Mouse (Mus musculus) 3T3-L1 (cell line): Measurements from ENCODE around the gene Mtcl1.

Experiments
- DNase-seq: peaks from one replicate; pipeline ENCODE4 v3.0.0-alpha.2; 2015; ENCODE audit warnings: low read depth, low spot score

Gene Mtcl1

DNA sequence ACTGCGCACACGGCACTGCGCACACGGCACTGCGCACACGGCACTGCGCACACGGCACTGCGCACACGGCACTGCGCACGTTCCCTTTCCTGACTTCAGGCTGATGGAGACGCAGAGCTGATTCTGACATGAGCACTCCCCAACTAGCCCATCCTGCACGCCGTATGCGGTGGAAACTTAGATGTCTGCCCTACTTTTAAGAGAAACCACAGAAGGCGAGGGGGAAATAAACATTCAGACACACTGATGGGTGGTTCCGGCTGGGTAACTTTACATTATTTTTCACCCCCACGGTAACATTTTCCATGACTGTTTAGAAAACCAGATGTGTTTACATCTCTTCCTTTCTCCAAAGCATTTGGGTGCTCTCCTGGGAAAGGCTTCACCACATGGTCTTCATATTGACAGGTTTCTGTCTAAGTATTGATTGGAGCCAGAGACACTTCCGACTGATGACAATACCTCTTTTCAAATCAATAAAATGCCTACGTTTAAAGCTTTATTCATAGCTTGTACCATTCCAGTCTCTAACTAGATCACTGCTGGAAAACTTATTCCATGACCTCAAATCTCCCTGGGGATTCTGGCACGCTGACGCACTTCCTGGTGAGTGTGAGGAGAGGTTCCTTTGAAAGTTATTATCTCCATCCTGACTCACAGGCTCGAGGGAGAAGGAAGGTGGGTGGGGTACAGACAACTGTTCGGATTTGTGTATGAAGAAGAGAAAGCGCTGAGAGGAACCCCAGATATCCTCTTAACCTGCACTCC is 84.8 kb downstream of the Mtcl1 start:
- peak; percentile 93 for DNase-seq

DNA sequence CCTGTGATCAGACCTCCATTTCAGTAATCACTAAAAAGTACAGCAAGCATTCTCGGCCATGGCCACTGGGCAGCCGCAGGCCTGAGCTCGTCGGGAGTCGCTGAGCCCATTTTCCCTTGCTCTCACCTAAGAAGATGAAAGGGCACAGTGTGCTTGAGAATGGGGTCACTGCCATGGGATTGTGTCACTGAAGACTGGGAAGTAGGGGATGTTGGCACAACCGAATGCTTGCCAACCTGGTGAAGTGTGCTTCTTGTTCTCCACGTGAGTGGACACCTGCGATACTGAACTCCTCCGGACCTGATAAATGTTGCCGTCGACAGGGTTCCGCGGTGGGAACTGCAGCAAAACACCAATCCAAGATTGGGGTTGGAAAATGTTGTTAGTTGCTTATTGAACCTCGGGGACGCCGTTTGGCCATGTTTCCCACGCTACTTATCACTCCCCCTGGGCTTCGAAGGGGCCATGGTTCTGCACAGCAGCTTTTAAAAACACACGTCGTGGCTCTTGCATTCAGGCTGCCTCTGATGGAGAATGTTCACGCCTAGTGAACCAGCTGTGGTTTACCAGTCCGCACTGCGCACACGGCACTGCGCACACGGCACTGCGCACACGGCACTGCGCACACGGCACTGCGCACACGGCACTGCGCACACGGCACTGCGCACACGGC is 85.6 kb downstream of the Mtcl1 start:
- DNase-seq: no peak

DNA sequence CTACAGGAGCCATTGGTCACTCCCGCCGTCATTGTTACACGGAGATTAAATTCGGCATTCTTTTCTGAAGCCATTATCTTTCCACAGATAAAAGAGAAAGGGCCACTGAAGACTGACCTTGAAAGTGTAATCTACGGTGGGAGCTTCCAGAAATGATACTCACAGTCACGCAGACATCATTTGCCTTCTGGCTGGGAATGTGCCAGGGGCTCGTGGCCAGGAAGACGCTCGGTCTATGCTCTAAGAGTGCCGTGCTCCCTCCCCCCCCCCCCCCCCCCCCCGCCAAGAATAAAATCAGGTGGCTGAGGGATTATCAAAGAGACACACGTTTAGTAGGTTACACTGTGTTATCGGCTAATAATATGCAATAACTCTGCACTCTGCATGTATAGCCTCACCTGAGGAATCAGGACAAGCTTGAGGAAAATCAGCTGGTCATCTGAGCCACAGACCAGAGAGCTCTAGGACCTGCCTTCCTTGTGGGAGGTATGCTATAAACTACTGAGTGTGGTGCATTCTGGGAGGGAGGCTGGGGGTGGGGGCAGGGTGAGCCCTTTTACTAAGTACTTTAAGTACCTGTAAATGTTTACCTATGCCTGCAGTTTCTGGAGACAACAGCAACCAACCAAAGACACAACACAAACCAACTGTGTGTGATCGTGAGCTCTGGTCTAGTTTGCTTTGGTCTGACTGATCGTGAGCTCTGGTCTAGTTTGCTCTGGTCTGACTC is 87.1 kb downstream of the Mtcl1 start:
- no peak for DNase-seq

DNA sequence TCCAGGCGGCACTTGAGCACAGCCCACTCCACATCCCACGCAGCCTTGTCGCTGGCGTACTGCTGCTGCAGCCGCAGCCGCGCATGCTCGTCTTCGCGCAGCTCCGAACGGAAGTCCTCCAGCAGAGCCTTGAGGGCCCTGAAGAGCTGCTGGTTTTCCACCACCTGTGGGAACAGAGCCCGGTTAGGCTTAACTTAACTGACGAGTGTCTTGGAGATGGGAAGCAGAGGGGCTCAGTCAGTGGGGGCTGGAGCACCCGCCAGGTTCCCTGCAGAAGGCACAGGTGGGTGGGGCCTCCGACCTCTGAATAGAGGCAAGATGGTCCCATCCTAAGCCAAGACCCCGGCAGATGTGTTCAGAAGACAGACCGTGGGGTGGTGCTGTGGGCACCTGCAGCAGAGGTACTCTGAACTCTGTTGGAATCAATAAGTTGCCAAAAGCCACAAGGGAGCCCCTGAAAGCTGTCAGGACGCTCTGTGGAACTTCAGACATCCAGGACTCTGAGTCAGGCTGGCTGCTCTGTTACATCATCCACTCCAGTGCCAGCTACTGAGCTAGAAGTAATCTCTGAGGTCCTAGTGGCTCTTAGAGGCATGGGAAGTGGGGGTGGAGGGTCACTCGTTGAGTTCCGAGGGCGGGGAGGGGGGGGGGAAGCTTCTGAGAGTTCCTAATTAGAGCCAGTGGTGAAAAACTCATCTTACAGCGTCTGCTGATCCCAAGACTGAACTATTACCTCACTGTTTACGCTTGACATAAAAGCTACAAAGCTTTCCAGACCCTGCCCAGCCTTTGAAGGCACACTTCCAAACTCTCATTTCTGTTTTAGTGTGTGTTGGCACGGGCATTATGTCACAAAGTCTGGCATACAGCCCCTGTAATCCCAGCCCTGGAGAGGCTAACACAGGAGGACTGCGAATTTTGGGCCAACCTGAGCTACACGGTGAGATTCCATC is 91.2 kb downstream of the Mtcl1 start:
- peak; percentile 86 for DNase-seq

DNA sequence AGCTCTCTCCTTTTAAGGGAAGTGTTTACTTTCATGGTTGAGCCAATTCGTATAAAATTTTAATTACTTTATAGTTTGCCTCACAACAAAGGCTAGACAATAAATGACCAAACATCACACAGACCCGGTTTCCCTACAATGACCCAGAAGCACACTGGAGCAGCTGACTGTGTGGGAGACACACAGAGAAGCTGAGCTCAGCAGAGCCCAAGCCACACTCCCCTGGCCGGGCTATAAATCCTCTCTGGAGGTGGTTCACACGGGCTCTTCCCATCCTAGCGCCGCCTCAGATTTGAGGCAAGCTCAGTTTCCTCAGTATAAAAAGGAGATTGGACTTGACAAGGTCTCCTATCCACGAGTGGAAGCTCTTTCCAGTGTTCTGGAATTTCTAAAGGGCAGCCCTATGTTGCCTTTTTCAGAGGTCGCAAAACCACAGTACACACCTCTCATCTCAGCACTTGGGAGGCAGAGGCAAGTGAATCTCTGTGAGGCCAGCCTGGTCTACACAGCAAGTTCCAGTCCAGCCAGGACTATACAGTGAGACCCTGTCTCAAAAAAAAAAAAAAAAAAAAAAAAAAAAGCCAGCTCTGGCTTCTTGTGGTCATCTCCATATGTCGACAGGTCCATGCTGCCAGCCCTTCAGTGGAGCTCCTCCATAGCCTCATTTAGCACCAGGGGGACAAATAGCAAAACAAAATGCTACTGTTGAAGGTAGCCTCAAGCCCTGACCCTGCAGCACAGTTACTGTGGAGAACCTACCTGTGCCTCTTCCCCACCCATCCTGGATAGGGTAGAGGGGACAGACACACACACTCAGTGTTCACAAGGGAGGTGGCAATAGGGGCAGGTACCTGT is 92.2 kb downstream of the Mtcl1 start:
- no peak for DNase-seq

DNA sequence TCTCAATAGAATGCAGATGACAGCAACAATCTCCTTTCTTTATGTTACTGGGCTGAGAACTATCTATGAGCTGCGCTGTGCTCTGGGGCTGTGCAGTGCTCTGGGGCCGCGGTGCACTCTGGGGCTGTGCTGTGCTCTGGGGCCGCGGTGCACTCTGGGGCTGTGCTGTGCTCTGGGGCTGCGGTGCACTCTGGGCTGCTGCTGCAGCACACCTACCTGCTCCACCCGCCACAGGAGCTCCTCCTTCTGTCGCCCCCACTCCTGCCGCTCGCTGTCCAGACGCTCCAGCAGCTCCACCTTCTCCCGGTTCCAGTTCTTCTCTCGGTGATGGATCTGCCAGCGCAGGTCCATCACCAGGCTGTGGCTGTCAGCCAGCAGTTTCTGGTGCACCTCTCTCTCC is 95.6 kb downstream of the Mtcl1 start:
- no peak for DNase-seq

DNA sequence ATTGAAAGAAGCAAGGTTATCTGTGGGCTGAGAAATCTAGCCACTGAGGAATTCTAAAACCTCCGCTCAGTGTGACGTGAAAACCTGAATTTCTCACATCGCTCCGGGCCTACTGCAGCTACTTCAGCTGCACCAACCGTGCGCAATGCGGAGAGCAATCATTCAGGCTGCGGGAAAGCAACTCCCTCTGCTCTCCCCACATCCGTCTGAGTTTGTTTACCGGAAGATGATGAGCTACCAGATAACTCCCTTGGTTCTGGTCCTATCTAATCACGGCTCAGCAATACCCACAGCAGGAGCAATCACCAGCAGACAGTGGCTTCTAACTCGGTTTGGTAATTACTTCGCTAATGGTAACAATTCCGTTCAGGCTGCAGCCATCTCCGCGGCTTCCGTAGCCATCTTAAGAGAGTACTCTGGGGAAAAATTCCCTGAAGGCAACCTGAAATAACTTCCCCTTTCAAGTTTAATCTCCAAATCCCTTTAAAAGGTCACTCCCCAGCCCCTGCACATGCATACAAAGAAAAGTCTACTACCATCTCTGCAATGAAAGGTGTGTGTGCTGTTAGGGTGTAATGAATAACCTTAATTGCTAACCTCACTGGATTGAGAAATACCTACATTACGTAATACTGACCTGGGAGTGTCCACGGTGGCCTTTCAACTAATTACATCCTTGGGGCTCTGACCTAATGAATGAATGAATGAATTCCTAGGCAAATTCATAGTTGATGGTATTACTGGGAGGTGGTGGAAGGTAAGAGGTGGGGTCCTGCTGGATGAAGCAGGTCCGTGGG is 96.5 kb downstream of the Mtcl1 start:
- no peak for DNase-seq

DNA sequence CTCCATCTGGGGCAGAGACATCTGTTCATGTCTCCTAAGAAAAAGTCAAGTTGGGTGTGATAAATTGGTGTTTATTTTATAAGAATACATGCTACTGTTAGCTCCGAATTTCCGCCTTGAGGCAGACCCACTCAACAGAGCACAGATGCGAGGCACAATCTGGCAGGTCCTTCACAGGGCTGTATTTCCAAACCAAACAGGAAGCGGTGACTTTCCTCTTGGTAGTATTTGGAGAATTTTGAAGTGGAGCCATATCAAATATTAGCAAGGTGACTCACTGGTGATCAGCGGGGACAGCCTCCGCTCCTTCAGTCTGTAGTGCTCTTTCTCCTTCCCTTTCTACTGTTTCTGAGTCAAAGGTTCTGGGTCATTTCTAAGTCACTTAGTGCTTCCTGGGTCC is 97.3 kb downstream of the Mtcl1 start:
- peak; percentile 97 for DNase-seq

DNA sequence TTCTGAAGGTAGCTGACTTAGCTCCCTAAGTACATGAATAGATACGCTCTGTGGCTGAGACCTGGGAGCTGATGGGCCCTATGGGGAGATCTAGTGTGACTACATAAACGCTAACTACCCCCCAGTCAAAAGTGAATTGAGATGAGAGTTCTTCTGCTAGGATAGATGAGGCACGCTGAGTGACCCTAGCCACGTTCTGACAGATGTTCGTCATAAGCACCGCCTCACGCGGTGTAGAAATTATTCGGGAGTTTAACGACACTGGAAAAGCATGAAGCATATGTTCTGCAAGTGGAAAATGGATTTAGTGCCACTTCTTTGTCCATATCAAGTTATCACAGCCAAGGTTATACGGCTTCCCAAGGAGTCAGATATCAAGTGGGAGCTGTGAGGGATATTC is 98.9 kb downstream of the Mtcl1 start:
- DNase-seq: no peak

DNA sequence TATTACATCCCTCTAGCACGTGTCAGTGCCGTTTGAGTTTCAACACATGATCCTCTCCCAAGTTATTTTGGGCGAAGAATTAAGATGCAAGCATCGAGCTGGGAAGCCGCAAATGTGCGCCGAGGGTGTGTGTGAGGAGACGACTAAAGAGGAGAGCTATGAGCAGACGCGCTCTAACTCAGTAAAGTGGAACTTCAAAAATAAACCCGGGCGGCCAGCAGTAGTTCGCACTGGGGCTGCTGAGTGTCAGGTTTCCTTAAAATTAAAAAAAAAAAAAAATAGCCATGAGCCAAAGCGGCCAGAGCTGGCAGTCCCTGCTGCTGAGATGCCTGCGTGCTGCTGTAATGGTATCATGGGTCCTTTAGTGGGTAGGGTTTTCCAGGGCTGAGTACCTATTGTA is 99.4 kb downstream of the Mtcl1 start:
- no peak for DNase-seq

DNA sequence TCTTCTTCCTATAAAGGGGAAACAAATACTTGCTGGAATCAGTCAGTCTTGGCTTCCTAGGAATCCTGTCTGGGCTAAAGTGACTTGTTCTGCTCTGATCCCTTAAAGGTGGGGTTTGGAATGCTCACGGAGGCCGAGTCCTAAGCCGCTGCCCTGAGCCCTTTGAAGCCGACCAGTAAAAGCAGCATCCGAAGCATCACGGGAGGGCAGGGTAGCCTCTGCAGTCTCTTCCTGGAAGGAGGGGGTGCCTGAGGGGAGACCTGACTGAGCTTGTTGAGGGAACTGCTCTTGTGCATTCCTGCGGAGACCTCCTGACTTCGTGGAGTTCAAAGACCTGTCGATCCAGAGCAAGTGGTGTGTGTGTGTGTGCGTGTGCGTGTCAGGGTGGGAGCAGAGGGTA is 103.2 kb downstream of the Mtcl1 start:
- no peak for DNase-seq

DNA sequence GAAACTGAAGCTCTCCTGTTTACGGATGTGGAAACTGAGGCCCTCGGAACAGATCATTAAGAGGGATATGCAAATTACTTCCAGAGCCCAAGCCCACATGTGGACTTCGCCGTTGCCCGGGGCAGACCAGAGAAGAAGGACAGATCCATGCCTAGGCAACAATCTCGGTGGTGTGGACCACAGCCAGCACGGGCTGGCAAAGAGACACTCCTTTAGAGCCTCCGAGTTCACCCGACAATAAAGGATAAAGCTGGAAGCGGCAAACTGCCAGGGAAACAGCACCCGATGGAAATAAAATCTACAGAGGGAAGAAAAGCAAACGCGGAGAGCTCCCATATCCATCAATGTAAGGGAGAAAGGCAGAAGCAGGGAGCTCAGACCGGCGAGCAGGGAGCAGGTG is 103.9 kb downstream of the Mtcl1 start:
- DNase-seq: no peak

DNA sequence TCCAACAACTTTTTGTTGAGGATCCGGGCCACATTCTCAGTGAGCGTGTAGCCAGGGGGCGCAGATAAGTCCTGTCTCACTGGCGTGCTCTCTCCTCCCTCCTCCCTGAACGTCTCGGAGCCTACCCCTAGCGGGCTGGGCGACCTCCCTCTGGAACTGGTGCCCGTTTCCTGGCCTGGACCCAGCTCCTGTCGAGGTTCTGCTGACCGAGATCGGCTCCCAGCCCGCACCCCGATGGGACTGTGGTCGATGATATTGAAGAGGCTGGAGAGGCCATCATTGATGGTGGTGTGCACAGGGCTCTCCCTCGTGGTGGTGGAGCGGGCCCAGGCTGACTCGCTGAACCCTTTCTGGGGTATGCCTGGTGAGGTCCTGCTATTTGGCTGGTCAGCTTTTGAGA is 106.6 kb downstream of the Mtcl1 start:
- DNase-seq: no peak

DNA sequence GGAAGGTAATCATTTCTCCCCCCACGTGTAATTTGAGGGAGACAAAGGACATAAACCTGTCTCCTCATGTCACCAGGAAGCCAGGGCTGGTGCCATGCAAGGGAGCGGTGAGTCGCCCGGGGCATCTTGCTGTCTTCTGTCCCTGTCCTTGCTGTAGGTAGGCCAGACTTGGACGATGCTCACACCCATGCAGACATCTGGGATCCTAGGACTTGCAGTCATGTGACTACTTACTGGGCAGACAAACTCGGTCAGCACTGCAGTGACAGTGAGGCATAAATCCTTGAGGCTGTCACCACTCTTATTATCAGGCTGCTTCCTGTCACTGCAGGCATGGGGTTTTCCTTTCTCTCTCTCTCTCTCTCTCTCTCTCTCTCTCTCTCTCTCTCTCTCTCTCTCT is 107.9 kb downstream of the Mtcl1 start:
- DNase-seq: no peak

DNA sequence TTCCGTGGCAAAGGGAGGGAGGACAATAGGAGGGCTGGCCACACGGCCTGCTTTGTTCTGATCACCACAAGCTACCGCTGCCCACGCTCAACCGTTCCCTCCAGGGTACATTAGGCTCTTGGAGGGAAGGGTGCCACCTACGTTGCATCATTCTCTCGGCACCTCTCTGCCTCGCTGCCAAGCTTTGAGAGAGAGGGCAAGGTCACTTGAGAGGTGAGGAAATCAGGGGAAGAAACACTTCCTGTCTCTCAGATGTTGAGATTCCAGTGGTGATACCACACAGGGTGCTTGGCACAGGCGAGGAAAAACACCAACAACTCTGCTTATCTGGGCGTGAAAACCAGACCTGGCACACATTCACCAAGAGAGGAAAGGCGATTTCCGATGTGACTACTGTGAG is 108.8 kb downstream of the Mtcl1 start:
- DNase-seq: no peak

DNA sequence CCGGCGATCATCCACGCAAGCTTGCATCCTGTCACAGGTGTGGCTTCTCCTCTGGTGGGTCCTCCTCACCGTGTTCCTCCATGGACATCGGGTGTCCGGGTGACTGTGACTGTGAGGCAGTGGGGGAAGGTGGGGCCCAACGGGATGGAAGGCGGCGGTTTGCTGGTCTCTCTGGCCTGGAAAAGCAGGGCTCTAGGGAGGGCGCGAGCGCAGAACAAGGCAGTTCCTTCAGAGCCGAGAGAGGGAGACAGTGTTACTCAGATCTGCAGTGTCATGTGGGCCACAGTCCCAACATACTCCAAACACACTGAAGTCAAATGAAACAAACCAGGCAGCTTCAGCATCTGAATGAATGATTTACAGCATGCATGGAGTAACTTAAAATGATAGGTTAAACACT is 111.6 kb downstream of the Mtcl1 start:
- DNase-seq: no peak

DNA sequence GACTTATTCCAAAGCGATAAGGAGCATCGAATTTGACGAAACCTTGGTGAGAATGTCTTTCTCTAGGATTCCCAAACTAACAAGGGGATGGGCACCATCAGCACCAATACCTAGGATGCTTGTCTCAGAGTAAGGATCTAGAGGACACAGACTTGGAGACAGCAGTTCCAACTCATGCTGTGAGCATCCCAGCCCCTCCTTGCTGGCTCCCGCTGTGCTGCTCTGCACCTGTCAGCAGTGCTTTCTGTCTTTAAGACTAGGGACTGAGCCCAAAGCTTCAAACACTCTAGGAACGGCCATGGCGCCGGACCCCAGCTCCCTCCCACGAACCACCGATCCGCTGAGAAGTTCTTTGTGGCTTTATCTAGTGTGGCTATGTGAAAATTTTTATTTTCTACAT is 114.0 kb downstream of the Mtcl1 start:
- DNase-seq: no peak

DNA sequence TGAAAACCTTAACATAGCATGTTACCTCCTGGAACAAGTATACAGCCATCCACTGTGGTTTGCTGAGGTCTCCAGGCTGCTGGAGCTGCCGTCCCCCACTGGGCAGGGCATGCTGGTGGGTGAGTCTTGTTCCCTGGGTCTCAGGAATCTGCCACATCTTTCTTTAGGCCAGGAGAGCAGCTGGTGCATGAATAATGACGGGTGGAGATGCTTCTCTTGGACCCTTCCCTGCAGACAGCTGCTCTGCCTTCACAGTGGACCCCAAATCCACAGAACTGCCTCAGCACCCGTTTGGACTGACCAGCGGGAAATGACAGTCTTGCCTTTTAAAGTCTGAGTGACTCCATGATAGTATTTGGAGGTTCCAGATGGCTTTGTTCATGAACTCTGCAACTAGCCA is 114.7 kb downstream of the Mtcl1 start:
- DNase-seq: no peak

DNA sequence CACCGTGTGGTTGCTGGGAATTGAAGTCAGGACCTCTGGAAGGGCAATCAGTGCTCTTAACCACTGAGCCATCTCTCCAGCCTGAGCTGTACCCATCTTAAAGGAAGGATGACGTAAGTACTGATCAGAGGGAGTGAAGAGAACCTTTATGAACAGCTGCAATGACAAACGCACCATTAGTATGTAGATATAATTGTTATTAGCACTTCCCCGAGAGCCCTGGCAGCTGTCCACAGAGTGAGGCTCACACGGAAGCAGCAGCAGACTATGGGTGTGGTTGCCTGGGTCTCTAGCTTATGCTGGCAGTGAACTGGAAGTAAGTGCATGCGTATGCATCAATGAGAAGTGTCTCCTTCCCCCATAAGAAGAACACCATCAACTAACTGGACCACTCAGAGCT is 118.3 kb downstream of the Mtcl1 start:
- DNase-seq: no peak

DNA sequence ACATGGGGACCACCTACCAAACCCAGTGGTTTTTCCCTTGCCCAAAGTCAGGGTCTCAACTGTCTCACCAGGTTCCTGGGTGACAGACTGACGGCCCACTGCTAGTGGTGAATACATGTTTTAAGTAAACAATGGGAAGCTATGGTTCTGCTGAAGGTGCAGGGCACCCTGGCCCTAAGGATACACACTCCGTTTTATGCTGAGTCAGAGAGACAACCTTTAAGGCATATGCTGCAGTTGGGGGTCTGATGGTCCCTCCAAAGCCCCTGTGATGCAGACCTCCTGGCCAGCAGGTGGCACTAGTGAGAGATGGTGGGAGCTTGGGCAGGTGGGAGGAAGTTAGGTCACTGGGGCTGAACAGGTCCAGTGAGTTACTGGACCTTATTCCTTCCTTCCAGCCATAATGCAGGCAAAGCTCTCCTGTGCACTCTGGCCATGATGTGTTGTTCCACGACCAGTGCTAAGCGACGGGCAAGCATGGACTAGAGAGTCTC is 123.0 kb downstream of the Mtcl1 start:
- DNase-seq: no peak
